In the genomic region with DNA sequence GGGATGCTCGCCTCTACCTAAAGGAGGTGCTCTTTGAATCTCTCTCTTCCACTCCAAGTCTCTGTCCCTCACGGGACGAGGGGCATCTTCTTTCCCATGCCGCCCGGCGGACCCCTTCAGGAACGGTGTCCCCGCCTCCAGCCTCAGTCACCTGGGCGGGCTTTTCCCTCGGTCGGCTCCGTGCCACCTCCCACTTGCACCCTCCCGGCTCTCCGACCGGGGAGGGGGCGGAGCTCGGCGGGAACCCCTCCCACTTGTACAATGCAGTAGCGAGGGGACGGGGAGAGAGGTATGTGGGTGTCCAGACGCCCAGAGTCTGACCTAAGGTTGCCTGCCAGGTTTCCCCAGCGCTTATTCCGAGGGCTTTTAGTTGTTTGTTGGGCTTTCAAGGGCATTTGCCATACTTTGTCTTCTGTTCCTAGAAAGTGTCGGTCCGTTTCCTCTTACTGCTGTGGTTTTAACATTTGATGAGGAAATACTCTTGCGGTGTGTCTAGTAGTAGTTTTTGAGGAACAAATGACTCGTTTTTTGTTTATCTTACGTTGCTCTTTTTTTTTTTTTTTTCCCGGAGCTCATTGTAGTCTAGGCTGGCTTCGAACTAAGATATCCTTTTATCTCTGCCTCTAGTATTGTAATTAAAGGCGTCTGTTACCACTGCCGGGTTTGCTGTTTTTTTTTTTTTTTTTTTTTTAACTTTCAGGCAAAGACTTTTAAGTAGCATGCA, we compare ENCODE assay signal across 8 mouse cellular contexts. TPM values are rescaled to one million over a fixed set of nuclear protein-coding genes. Genes with fewer than 3 reads are reported as not detected.
DNase-seq lines count a peak whose midpoint lies in the region; ATAC-seq and TF ChIP-seq lines count a peak whose summit lies in the region.

No protein-coding gene starts in this region.

- H3K4me3 ChIP-seq in cerebellum, adult 2 months (replicated peaks; ENCODE audit: insufficient read depth, low read depth, low read length): peak overlapping the region; percentile 62

- H3K27me3 ChIP-seq in cerebellum, adult 2 months (ENCODE audit: control insufficient read depth, insufficient read depth, low read length): no peaks in the 10 kb centered on the region

- DNase-seq in MEL-GATA-1-ER (ENCODE audit: extremely low read depth, low read depth): peak; percentile 90
- DNase-seq in cerebellum, adult 2 months: peak; percentile 70 to 72
- DNase-seq in forelimb bud, embryonic 11.5 days (ENCODE audit: low read depth, low spot score): peak; percentile 88
- peak; percentile 74 to 85 for DNase-seq in layer of hippocampus, postnatal 10 days (ENCODE audit: low spot score in 2 of 2)
- peak; percentile 93 for DNase-seq in lung, postnatal 10 days
- peak; percentile 90 for DNase-seq in ovary, postnatal 36 days (ENCODE audit: low spot score)
- peak; percentile 88 to 91 for DNase-seq in thymus, postnatal 36 days

- no peak for TF ChIP-seq POLR2A in cerebellum, adult 2 months (IDR thresholded peaks at IDR 0.05; ENCODE audit: borderline replicate concordance, insufficient read depth, low read length)

- 2% methylated on average over 32 of the region's 32 CpGs for WGBS in cerebellum, adult 2 months

- peak; percentile 72 to 81 for ATAC-seq in hematopoietic stem cell, adult 5-6 weeks (replicated peaks in 1 of 2; ENCODE audit: insufficient read depth in 1 of 2, low FRiP score in 2 of 2, low TSS enrichment in 1 of 2, low read depth in 1 of 2, poor library complexity in 2 of 2, severe bottlenecking in 2 of 2)

- TF ChIP-seq CTCF in cerebellum, adult 2 months (IDR thresholded peaks at IDR 0.05; ENCODE audit: borderline replicate concordance, insufficient read depth, low read depth, low read length): no peak

- peaks cover 2% of the 10 kb centered on the region; the same call in 1 of the 2 replicates for H3K4me1 ChIP-seq in cerebellum, adult 2 months (ENCODE audit: control insufficient read depth, insufficient read depth, low read length)

- no peak overlapping the region for H3K27ac ChIP-seq in cerebellum, adult 2 months (ENCODE audit: insufficient read depth, low read length)

RNA-seq across cellular contexts. Expression of gene Dcaf1, which starts 0.9 kb away (rescaled TPM):
- 23.4 and 26.2 TPM in 2 replicates for polyA plus RNA-seq in cerebellum, adult 2 months (2012; rRNA removed)
- total RNA-seq in hematopoietic stem cell, adult 5-6 weeks (2017): 69.5 and 79.2 TPM in 2 replicates
- 10 to 100 TPM; 24.4 to 28.8 TPM for total RNA-seq in layer of hippocampus, postnatal 10 days (2021)

RNA-seq across cellular contexts. Expression of gene Rad54l2, which starts 33.5 kb away (rescaled TPM):
- 10.7 and 12.3 TPM in 2 replicates for polyA plus RNA-seq in cerebellum, adult 2 months (2012; rRNA removed)
- 16.6 and 24.7 TPM in 2 replicates for total RNA-seq in hematopoietic stem cell, adult 5-6 weeks (2017)
- total RNA-seq in layer of hippocampus, postnatal 10 days (2021): 10 to 100 TPM; 20.8 to 21.3 TPM
